Mouse (Mus musculus) thymus, postnatal 0 days (tissue): ENCODE results near the gene Gpalpp1. TPM values are rescaled to one million over a fixed set of nuclear protein-coding genes. Genes with fewer than 3 reads are reported as not detected.

ENCODE experiments used
- polyA plus RNA-seq: library from polyadenylated mRNA; unstranded; fragments of >200 nt; fragmentation: Nextera tagmentation; extraction: Ambion mirVana; gene quantifications from 2 replicates; pipeline ENCODE4 v1.2.1, GENCODE M21; 2015

Gene Gpalpp1
- polyA plus RNA-seq, 1 experiment from 2014 or later = 10.8 TPM

Other genes starting within 250 kb of the Gpalpp1 start
- gene Kctd4, start 155.8 kb downstream of the Gpalpp1 start, polyA plus RNA-seq = 1.9 TPM in 2 replicates
- 62.6 and 63.8 TPM in 2 replicates for gene Gtf2f2, start 99.9 kb downstream of the Gpalpp1 start, polyA plus RNA-seq
- 15.5 and 16.6 TPM in 2 replicates for gene Nufip1, start 131 bp upstream of the Gpalpp1 start, polyA plus RNA-seq